Mouse (Mus musculus) thymus, postnatal 14 days (tissue): ENCODE measurements at regions not wholly inside any gene's neighbourhood (a gene's known extent, or its start where the extent isn't known, plus 50 kb on each side); places are given as distances from the start of the nearest gene placed in this dataset.
"Not testable (repeated sequence)": the region's sequence is repeated elsewhere in the genome, so short reads cannot be mapped to it uniquely, and the experiment has no call there.

ENCODE experiments used
- DNase-seq: peaks from one replicate; pipeline ENCODE4 v3.0.0; 2021

- not testable (repeated sequence) for DNase-seq
These were observed 203.5 kb upstream of the Asrgl1 start for GRCm38 (mm10) chr19:9338971-9339370.

- not testable (repeated sequence) for DNase-seq
These were observed 202.0 kb upstream of the Asrgl1 start for GRCm38 (mm10) chr19:9337447-9337846.

GRCm38 (mm10) chr19:9317932-9318331, 182.5 kb upstream of the Asrgl1 start:
- not testable (repeated sequence) for DNase-seq

- not testable (repeated sequence) for DNase-seq
These were observed 180.7 kb upstream of the Asrgl1 start for GRCm38 (mm10) chr19:9316162-9316561.

GRCm38 (mm10) chr19:9283176-9283575, 147.7 kb upstream of the Asrgl1 start:
- peak; percentile 27 for DNase-seq

- not testable (repeated sequence) for DNase-seq
These were observed 99.2 kb upstream of the Asrgl1 start for GRCm38 (mm10) chr19:9234676-9235075.
